ENCODE assay signal across 8 mouse cellular contexts in the genomic region with DNA sequence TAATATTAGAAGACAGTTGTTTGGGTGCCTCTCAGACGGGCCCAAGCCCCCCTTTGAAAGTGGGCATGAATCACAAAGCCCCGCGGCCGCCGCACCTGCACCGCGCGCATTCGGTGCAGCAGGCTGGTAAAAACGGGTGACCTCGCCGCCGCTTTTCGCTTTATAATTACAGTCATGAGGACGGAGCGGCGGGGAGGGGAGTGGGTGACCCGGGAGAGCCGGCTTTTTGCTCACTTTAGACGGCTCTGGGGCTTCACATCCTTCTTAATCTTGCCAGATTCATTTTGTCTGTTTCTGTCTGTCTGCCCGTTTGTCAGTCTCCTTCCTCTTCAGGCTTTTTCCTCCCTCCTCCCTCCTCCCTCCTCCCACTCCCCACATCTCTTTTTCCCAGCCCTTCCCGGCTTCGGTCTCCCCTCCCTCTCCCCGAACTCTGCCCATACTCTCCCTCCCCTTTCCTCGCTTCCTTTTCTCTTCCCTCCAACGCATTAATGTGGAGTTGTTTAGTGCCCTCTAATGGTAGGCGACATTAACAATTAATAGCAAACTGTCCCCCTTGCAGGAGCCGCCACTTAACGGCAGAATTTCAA. TPM values are rescaled to one million over a fixed set of nuclear protein-coding genes. Genes with fewer than 3 reads are reported as not detected.
DNase-seq lines count a peak whose midpoint lies in the region; ATAC-seq lines count a peak whose summit lies in the region.
"Had no signal": no experiment of that assay in that cellular context is flagged by ENCODE, and none has a peak within 500 bp of the region (broad histone marks: within the 10 kb centered on the region; RNA-seq: fewer than 3 reads in every experiment).

No protein-coding gene starts in this region.

- peak overlapping the region; percentile 90 for H3K4me2 ChIP-seq in embryonic facial prominence, embryonic 11.5 days (ENCODE audit: low read depth, low read length)
- peak overlapping the region; percentile 93 for H3K4me2 ChIP-seq in limb, embryonic 11.5 days (ENCODE audit: low read depth, severe bottlenecking)
- peak overlapping the region; percentile 86 for H3K4me2 ChIP-seq in midbrain, embryonic 12.5 days (replicated peaks)

- H3K9me3 ChIP-seq in embryonic facial prominence, embryonic 11.5 days (replicated peaks; ENCODE audit: control insufficient read depth, low read length): no peaks in the 10 kb centered on the region
- H3K9me3 ChIP-seq in limb, embryonic 11.5 days (ENCODE audit: control insufficient read depth, low read length): no peaks in the 10 kb centered on the region
- no peaks in the 10 kb centered on the region for H3K9me3 ChIP-seq in midbrain, embryonic 12.5 days

- DNase-seq in adipocyte (ENCODE audit: low spot score): peak; percentile 70
- DNase-seq in embryonic facial prominence, embryonic 11.5 days (ENCODE audit: low spot score): peak; percentile 85
- DNase-seq in heart, postnatal 10 days: peak; percentile 52 to 64
- DNase-seq in limb, embryonic 11.5 days (ENCODE audit: low spot score): peak; percentile 71
- peak; percentile 54 for DNase-seq in testis, postnatal 10 days (ENCODE audit: low spot score)

- H3K27ac ChIP-seq in embryonic facial prominence, embryonic 11.5 days (replicated peaks; ENCODE audit: low read depth, low read length): no peak overlapping the region
- no peak overlapping the region for H3K27ac ChIP-seq in limb, embryonic 11.5 days (replicated peaks; ENCODE audit: low read depth, low read length)
- peak overlapping the region; percentile 91 for H3K27ac ChIP-seq in midbrain, embryonic 12.5 days (replicated peaks)

- H3K36me3 ChIP-seq in embryonic facial prominence, embryonic 11.5 days (replicated peaks; ENCODE audit: control insufficient read depth, insufficient read depth, low read depth, low read length): no peaks in the 10 kb centered on the region
- H3K36me3 ChIP-seq in limb, embryonic 11.5 days (ENCODE audit: control insufficient read depth, insufficient read depth, low read length): no peaks in the 10 kb centered on the region
- H3K36me3 ChIP-seq in midbrain, embryonic 12.5 days: no peaks in the 10 kb centered on the region

- peak; percentile 55 for ATAC-seq in CD4-positive, CD25-positive, alpha-beta regulatory T cell, adult 4 months
- peak; percentile 30; the same call in 1 of the 2 replicates for ATAC-seq in embryonic facial prominence, embryonic 11.5 days (replicated peaks; ENCODE audit: insufficient number of reproducible peaks, low FRiP score, low TSS enrichment, low read depth)
- ATAC-seq in limb, embryonic 11.5 days (ENCODE audit: insufficient number of reproducible peaks, low FRiP score, low TSS enrichment, low read depth): 0 out of 2 replicates have a peak, but pooled peaks have one; percentile 46
- ATAC-seq in midbrain, embryonic 12.5 days (ENCODE audit: low FRiP score, low read depth): peak; percentile 76

- peak overlapping the region; percentile 58 for H3K4me3 ChIP-seq in embryonic facial prominence, embryonic 11.5 days (ENCODE audit: low read depth, low read length)
- peak overlapping the region; percentile 49 for H3K4me3 ChIP-seq in limb, embryonic 11.5 days (ENCODE audit: low read depth, low read length)
- peak overlapping the region; percentile 60 for H3K4me3 ChIP-seq in midbrain, embryonic 12.5 days

- intact Hi-C loops in heart, postnatal 10 days (cut with DNase I): loop anchor here (1.0 to 10.0 kb wide), 3 partner anchors 294 to 583 kb away; no protein-coding TSS in a partner anchor

- no peak overlapping the region for H3K9ac ChIP-seq in embryonic facial prominence, embryonic 11.5 days (replicated peaks; ENCODE audit: low read length)
- no peak overlapping the region for H3K9ac ChIP-seq in limb, embryonic 11.5 days (ENCODE audit: low read length)
- H3K9ac ChIP-seq in midbrain, embryonic 12.5 days (replicated peaks): peak overlapping the region; percentile 74

- peaks cover 8% of the 10 kb centered on the region for H3K27me3 ChIP-seq in embryonic facial prominence, embryonic 11.5 days (ENCODE audit: control insufficient read depth, insufficient read depth, low read length)
- H3K27me3 ChIP-seq in limb, embryonic 11.5 days (ENCODE audit: control insufficient read depth, insufficient read depth, low read length): peaks cover 30% of the 10 kb centered on the region
- peaks cover 15% of the 10 kb centered on the region; the same call in 1 of the 2 replicates for H3K27me3 ChIP-seq in midbrain, embryonic 12.5 days

- H3K4me1 ChIP-seq in embryonic facial prominence, embryonic 11.5 days (ENCODE audit: control insufficient read depth, insufficient read depth, low read length): no peaks in the 10 kb centered on the region; the same call in 1 of the 2 replicates
- H3K4me1 ChIP-seq in limb, embryonic 11.5 days (ENCODE audit: control insufficient read depth, insufficient read depth, low read length): peaks cover 3% of the 10 kb centered on the region; the same call in 1 of the 2 replicates
- H3K4me1 ChIP-seq in midbrain, embryonic 12.5 days: peaks cover 14% of the 10 kb centered on the region

- WGBS in embryonic facial prominence, embryonic 11.5 days: under 1% methylated on average over 29 of the region's 29 CpGs
- under 1% methylated on average over 29 of the region's 29 CpGs for WGBS in limb, embryonic 11.5 days
- WGBS in midbrain, embryonic 12.5 days: under 1% methylated on average over 29 of the region's 29 CpGs

RNA-seq across cellular contexts. Expression of a gene that starts 1.6 kb away (rescaled TPM):
- polyA plus RNA-seq in CD4-positive, CD25-positive, alpha-beta regulatory T cell, adult 4 months (2017; shearing (Covaris generic)): under 1 TPM in 1 of 2 experiments, not detected in 1; 0.26 TPM
- 32.2 and 32.7 TPM in 2 replicates for polyA plus RNA-seq in embryonic facial prominence, embryonic 11.5 days (2014; fragmentation: Nextera tagmentation; extraction: Ambion mirVana)
- total RNA-seq in heart, postnatal 10 days (2021): 1 to 10 TPM; 1.0 to 1.2 TPM
- 11.3 and 12.8 TPM in 2 replicates for polyA plus RNA-seq in limb, embryonic 11.5 days (2014; fragmentation: Nextera tagmentation; extraction: Ambion mirVana)
- polyA plus RNA-seq in midbrain, embryonic 12.5 days (2016; fragmentation: Nextera tagmentation; extraction: Ambion mirVana): 36.1 and 40.5 TPM in 2 replicates
- total RNA-seq: hematopoietic stem cell, adult 5-6 weeks had no signal
